Mouse (Mus musculus) gastrocnemius, postnatal 10 days (tissue): ENCODE results near the gene Arhgap18. TPM values are rescaled to one million over a fixed set of nuclear protein-coding genes. Genes with fewer than 3 reads are reported as not detected.
A peak's percentile ranks its signal among the peaks of the same experiment; 100 is the strongest.

Experiments
- DNase-seq: peaks from one replicate; pipeline ENCODE4 v3.0.0; 2021; ENCODE audit warnings: mixed read lengths
- total RNA-seq, 2 experiments: library from RNA; stranded (reverse); gene quantifications; 2 replicates each; pipeline ENCODE4 v1.2.3; 2021

The Arhgap18 gene
- total RNA-seq, 2 experiments from 2014 or later, result 21.2 to 32.0 TPM

- no peak for DNase-seq
These were observed 23.2 kb downstream of the Arhgap18 start for GRCm38 (mm10) chr10:26776443-26776842.

DNA sequence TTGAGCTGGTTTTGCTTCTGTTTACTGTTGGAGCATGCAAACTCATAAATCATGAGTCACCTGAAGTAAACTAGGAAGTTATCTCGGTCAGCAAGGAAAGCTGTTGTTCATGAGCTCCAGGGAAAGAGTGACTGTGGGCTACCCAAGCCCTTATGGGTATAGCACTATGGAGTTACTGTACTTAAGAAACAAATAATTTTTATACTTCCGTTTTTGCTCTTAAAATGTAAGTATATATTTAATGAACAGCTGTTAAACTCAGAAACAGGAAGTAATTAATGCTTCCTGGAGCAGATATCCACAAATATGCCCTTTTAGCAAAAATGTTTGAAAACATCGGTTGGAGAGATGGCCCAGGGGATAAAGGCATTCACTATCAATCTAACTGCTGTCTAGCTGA lies 27.4 kb downstream of the Arhgap18 start:
- no peak for DNase-seq

DNA sequence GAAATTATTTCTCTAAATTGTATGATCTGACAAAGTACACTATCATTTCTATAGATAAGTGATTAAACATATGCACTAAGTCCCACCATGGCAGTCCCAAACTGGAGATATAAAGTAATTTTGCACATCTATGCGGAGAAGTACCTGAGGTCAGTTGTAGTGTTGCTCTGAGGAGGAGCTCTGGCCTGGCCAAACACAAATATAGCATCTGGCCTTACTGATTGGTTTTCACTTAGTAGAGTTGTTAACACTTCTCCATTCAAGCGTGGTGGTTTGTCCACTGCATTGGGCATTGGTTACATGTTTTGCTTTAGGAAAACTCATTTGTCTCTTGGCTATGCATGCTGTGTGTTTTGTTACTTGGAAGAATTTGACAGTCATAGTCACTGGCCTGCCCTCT lies 36.5 kb downstream of the Arhgap18 start:
- no peak for DNase-seq

- no peak for DNase-seq
These were observed 38.6 kb downstream of the Arhgap18 start for GRCm38 (mm10) chr10:26791810-26792209.

DNA sequence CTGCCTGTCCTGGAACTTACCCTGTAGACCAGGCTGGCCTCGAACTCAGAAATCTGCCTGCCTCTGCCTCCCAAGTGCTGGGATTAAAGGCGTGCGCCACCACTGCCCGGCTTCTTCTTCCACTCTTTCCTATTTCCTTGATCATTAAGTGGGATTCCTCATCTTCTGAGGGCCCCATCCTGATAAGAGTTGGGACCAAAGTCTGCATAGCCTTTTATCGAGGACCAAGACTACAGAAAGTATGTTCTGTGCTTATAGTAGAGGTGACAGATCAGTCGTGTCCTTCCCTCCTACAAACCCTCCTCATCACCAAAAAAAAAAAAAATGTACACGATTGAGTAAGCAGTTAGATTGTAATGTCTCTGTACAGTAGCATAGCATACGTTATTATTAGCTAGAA lies 39.8 kb downstream of the Arhgap18 start:
- DNase-seq, result no peak

- DNase-seq, result no peak
These were observed 43.4 kb downstream of the Arhgap18 start for GRCm38 (mm10) chr10:26796432-26797286.

- DNase-seq, result no peak
These were observed 44.1 kb downstream of the Arhgap18 start for GRCm38 (mm10) chr10:26797287-26797672.

DNA sequence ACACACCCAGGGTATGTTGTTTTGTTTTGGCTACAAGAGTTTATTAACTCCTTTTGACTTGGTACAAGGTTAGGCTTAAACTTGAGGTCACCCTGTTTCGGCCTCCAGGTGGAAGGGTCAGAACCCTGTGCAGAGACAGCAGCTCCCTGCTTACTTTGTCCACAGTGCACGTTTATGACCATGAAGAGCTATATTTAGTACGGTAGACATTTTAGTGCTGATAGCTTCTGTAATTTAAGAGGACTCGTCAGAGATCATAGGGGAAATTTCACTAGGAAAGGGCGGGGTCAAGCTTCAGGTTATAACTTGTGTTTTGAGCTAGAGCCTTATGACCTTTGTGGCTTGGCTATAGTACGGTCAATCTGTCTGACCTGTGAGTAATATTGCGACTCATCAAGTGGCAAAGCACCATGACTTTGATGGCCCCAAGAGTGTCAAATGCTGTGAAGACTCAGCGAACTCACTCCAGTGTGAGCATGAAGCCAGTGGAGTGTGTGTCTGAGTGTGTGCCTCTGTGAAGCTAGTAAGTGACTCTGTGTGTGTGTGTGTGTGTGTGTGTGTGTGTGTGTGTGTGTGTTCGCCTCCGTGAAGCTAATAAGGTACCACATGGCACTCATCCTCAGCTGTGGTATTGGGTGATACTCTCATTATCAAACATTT lies 45.7 kb downstream of the Arhgap18 start:
- no peak for DNase-seq

DNA sequence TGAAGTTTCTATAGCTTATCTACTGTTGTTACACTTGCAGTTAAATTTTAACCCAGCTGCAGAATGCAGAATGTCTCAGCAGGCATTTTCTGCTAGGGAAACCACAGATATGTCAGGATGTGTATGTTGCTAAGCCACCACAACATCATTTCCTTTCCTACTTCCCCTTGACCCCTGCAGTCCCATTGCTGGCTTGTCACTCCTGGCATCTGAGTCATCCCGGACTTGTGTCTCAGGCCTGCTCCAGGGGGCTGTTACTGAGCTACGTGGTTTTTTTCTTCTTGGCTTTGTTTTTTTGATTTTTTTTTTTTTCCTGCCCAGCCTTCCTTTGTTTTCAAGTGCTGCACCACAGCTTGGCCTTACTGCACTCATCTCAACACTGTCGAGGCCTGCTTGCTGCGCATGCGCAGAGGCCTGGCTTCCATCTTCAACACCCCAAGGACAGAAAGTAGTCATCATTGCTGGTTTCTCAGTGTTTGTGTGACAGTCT lies 46.4 kb downstream of the Arhgap18 start:
- peak; percentile 28 for DNase-seq

GRCm38 (mm10) chr10:26804351-26804983 lies 51.2 kb downstream of the Arhgap18 start:
- DNase-seq, result no peak

GRCm38 (mm10) chr10:26805007-26805406 lies 51.8 kb downstream of the Arhgap18 start:
- DNase-seq, result no peak

- DNase-seq, result no peak
These were observed 52.9 kb downstream of the Arhgap18 start for GRCm38 (mm10) chr10:26806092-26806491.

GRCm38 (mm10) chr10:26810059-26810458 lies 56.8 kb downstream of the Arhgap18 start:
- no peak for DNase-seq

DNA sequence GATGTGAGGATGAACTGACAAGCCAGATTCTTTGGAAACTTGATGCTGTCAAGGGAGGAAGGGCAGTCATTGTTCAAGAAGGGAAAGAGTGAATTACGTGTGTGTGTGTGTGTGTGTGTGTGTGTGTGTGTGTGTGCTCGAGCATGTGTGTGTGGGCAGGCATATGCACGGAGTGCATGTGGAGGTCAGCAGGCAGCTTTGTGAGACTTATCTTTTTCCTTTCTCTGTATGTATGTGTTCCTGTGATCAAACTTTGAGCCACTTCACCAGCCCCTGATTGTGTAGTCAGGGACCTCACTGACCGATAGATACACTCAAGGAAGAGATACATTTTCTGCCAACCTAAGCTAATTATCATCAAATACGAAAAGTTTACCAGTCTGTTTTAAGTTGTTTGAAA lies 57.6 kb downstream of the Arhgap18 start:
- DNase-seq, result no peak

DNA sequence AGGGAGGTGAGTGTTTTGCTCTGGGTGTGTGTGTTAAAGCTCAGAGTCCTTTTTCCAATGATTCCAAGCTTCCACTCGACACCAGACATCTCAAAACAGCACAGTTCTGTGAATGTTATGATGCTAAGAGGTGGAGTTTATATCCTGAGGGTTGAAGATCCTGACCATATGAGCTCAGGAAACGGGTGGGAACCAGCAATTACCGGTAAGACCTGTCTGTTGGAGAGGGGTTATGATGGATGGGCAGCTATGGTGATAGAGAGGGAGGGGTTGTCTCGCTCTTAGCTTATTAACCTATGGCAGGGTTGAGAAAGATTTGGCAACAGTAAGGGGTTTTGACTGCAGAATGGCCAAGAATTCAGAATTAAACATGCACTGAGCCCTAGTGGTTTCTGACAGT lies 58.1 kb downstream of the Arhgap18 start:
- DNase-seq, result no peak

GRCm38 (mm10) chr10:26815646-26816045 lies 62.4 kb downstream of the Arhgap18 start:
- no peak for DNase-seq

- DNase-seq, result no peak
These were observed 67.1 kb downstream of the Arhgap18 start for GRCm38 (mm10) chr10:26820326-26820725.

GRCm38 (mm10) chr10:26820936-26821335 lies 67.7 kb downstream of the Arhgap18 start:
- no peak for DNase-seq

DNA sequence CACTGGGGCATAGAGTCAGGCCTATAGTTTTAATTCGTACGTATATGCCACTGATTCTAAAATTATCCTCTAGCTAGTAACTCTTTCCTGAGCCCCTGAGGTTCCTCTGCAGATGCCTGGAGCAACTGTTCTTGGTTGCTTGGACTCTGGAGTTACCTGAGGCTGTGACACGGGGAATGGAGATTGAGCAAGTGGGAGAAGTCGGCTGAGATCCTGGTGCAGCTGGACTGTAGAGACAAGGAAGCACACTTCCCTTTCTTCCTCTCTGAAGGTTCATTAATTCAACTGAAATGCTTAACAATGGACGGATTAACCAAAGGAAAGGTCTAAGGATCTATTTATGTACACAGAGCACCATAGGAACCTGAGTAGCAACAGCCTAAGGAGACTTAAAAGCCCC lies 70.8 kb downstream of the Arhgap18 start:
- DNase-seq, result no peak

- no peak for DNase-seq
These were observed 72.1 kb downstream of the Arhgap18 start for GRCm38 (mm10) chr10:26825246-26825889.

DNA sequence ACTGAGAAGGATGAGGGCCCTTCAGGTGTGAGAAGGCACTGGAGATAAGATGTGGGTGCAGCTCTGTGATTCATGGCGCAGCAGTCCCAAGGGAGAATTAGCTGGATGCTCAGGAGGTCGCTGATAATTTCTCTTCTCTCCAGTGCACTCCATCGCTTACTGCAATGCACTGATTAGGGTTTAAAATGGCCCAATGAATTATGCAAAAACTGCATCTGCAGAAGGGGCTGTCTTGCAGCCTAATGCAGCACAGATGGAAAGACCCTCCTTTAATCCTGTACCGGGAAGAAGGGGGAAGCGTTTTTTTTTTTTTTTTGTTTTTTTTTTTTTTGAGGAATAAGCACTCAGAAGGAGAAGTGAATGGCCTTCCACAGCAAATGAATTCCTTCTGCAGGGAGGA lies 74.1 kb downstream of the Arhgap18 start:
- DNase-seq, result no peak

DNA sequence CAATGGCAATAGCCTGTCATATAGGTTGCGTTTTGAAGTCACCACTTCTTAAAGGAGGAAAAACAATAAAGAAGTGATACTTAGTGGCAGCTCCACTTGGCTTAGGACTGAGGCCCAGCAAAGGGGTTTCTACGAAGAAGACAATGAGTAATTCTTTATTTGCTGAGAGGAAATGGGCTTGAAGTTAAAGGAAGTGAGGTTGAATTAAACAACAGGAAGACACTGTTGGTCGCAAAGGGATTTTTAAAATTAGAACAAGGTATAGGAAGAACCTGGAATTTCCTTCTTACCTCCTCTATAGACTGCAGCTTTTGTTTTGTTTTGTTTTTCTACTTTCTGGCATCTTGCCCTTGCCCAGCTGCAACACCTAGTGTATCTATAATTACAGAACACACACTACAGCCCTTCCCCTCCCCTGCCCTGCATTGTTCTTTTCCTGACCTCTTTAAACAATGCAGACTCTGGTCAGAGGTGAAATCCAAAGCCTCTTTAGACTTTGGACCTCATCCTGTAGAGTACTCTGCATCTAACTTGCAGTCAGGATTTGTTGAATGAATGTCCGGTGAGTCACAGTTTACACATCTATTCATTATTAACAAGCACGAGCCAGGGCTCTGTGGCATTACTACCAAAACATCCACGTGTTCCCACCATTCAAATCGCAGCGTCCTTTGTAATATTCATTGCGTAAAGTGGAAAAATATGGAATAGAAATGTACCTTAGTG lies 75.4 kb downstream of the Arhgap18 start:
- DNase-seq, result no peak
